Mouse (Mus musculus): Measurements from ENCODE around the gene D13Ertd608e. TPM values are rescaled to one million over a fixed set of nuclear protein-coding genes. Genes with fewer than 3 reads are reported as not detected.
"Not testable (repeated sequence)": the region's sequence is repeated elsewhere in the genome, so short reads cannot be mapped to it uniquely, and the experiment has no call there.

The D13Ertd608e gene
- polyA plus RNA-seq (2012; rRNA removed) = 0.21 and 1.0 TPM in 2 replicates

DNA sequence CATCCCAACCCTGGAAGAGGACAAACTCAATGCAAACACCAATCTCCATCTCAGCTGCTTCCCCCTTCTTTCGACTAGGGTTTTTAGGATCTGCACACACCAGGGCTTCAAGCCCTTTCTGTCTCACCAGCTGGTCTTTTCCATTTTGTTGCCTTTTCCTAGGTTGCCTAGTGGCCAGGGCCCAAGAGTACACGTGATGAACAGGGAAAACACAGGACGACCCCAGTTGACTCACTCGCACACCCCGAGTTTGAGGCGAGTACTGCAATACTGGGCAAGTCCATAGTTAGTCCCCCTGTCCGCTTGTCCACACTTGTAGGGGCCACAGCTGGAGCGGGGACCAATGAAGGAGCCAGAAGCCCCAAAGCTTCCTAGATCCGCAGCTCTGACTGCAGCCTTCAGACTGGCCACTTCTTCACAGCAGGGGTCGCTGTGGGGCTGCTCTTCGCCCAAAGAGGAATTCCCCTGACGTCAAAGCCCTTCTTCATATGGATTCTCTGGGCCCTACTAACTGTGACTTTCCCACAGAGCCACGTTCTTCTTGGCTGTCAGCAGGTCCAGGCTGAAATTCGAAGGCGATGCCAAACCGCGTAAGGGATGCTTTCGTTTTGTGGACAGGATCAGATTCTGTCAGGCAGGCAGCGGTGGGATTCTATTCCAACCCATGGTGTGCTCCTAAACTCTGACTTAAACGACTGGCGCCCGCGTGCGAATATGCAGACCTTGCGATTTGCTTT, at the start of gene D13Ertd608e:
TSS of gene D13Ertd608e (plus strand) at position 687 of the 737 bp plus-strand sequence.
- not testable (repeated sequence) for H3K36me3 ChIP-seq (ENCODE audit: control insufficient read depth, insufficient read depth, low read length); H3K27ac ChIP-seq (ENCODE audit: insufficient read depth, low read length); H3K4me1 ChIP-seq (ENCODE audit: control insufficient read depth, insufficient read depth, insufficient read length); H3K27me3 ChIP-seq (ENCODE audit: control insufficient read depth, insufficient read depth, low read length)
- TF ChIP-seq CTCF (IDR thresholded peaks at IDR 0.05; ENCODE audit: extremely low read depth, insufficient read depth, insufficient read length, insufficient replicate concordance) = peak; percentile 22; the same call in 1 of the 2 replicates
- peak in 1 of 2 experiments; percentile 16 for DNase-seq (ENCODE audit: low read depth in 1 of 2, low spot score in 2 of 2)
- peak within 1 kb of the TSS; percentile 49 for H3K4me3 ChIP-seq (ENCODE audit: extremely low read depth, insufficient read depth, insufficient read length)
- 12% methylated on average over 18 of the region's 25 CpGs for WGBS

- DNase-seq (ENCODE audit: low read depth in 1 of 2, low spot score in 2 of 2) = peak in 1 of 2 experiments; percentile 12
- Histone ChIP-seq H3K36me3 (ENCODE audit: control insufficient read depth, insufficient read depth, low read length) (peaks cover 9% of the 10 kb centered on the region; the same call in 1 of the 2 replicates), H3K4me3 (ENCODE audit: extremely low read depth, insufficient read depth, insufficient read length) (peak overlapping the region; percentile 75), H3K27me3 (ENCODE audit: control insufficient read depth, insufficient read depth, low read length) (no peaks in the 10 kb centered on the region), H3K27ac (ENCODE audit: insufficient read depth, low read length) (peak overlapping the region; percentile 89), H3K4me1 (ENCODE audit: control insufficient read depth, insufficient read depth, insufficient read length) (peaks cover 5% of the 10 kb centered on the region; the same call in 1 of the 2 replicates)
- TF ChIP-seq CTCF (IDR thresholded peaks at IDR 0.05; ENCODE audit: extremely low read depth, insufficient read depth, insufficient read length, insufficient replicate concordance) = no peak
- TF ChIP-seq POLR2A (IDR thresholded peaks at IDR 0.05; ENCODE audit: low read depth, low read length) = no peak
- under 1% methylated on average over 57 of the region's 66 CpGs for WGBS
Measured at GRCm38 (mm10) chr13:119789851-119790717, 45.7 kb upstream of the D13Ertd608e start.

DNA sequence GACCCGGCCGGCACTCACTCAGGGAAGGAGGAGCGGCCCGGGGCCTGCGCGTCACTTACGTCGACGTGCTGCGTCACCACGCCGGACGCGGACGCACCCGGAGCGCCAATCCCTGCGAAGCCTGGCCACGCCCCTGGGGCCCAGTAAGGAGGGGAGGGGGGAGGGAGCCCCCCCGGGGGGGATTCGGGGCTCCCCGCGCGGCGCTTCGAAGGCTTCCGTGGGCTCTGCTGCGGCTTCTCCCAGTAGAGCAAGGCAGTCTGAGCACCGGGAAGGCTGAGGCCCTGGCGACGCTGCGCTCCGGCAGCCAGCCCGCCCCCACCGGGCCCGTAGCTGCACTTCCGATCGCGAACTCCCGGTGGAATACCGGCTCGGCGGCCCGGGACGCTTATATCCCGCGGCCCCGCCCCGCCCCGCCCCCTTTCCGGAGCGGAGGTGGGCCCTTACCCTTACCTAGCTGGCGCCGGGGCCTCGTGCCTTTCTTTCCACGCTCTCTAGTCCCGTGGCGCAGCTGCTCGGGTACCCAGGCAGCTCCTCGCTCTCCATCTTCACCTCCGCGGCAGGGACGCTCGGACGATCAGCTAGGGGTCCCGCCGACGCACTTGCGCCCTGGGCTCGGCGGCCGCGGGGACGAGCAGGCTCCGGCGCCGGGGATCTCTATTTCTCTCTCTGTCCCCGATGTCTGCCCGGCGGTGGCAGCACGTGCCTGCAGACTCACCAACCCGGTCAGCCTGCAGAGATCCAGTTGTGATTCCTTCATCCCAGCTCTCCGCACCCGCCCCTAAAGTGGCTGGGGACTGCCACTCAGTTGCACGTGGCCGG, 44.8 kb upstream of the D13Ertd608e start, which contains the start of gene Zfp131:
TSS of gene Zfp131 (minus strand) at position 129 of the 819 bp plus-strand sequence.
- peak; percentile 90 to 91 for DNase-seq (ENCODE audit: low read depth in 1 of 2, low spot score in 2 of 2)
- TF ChIP-seq CTCF (IDR thresholded peaks at IDR 0.05; ENCODE audit: extremely low read depth, insufficient read depth, insufficient read length, insufficient replicate concordance) (no peak), POLR2A (IDR thresholded peaks at IDR 0.05; ENCODE audit: low read depth, low read length) (peak; percentile 22; the same call in 1 of the 2 replicates)
- H3K36me3 ChIP-seq (ENCODE audit: control insufficient read depth, insufficient read depth, low read length) = peaks cover 8% of the 10 kb centered on the region; the same call in 1 of the 2 replicates
- peaks cover 5% of the 10 kb centered on the region; the same call in 1 of the 2 replicates for H3K4me1 ChIP-seq (ENCODE audit: control insufficient read depth, insufficient read depth, insufficient read length)
- no peaks in the 10 kb centered on the region for H3K27me3 ChIP-seq (ENCODE audit: control insufficient read depth, insufficient read depth, low read length)
- peak within 1 kb of the TSS; percentile 97 for H3K27ac ChIP-seq (ENCODE audit: insufficient read depth, low read length)
- WGBS = under 1% methylated on average over 84 of the region's 86 CpGs
- H3K4me3 ChIP-seq (ENCODE audit: extremely low read depth, insufficient read depth, insufficient read length) = peak within 1 kb of the TSS; percentile 90

DNA sequence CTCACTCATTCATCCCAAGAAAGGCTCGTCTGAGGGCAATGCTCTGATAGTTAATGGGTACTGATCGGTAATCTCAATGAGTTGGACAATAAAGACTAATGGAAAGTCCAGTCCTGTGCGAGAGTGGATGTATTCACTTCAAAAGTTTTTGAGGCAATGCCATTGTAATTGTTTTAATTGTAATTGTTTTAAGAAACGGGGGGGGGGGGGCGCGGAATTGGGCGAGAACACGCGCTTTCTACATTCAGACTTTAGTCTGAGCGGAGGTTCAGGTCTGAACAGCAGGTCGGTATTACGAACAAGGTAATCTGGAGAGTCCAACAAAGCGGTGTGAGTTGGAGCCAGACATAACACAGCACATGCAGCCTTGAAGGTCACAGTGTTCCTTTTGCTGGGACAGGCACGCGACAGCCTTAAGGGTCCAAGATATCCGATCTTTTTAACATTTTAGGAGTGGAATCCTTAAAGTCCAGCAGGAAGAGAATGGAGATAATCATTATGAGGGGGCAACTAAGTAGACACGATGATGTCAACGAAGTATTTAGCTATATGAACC, 44.1 kb upstream of the D13Ertd608e start:
- no peak for TF ChIP-seq CTCF (IDR thresholded peaks at IDR 0.05; ENCODE audit: extremely low read depth, insufficient read depth, insufficient read length, insufficient replicate concordance)
- TF ChIP-seq POLR2A (IDR thresholded peaks at IDR 0.05; ENCODE audit: low read depth, low read length) = no peak
- 6% methylated on average over 18 of the region's 18 CpGs for WGBS
- DNase-seq (ENCODE audit: low read depth in 1 of 2, low spot score in 2 of 2) = no peak
- H3K4me3 ChIP-seq (ENCODE audit: extremely low read depth, insufficient read depth, insufficient read length) = peak overlapping the region; percentile 90
- no peaks in the 10 kb centered on the region for H3K27me3 ChIP-seq (ENCODE audit: control insufficient read depth, insufficient read depth, low read length)
- H3K36me3 ChIP-seq (ENCODE audit: control insufficient read depth, insufficient read depth, low read length) = peaks cover 6% of the 10 kb centered on the region; the same call in 1 of the 2 replicates
- H3K4me1 ChIP-seq (ENCODE audit: control insufficient read depth, insufficient read depth, insufficient read length) = peaks cover 5% of the 10 kb centered on the region; the same call in 1 of the 2 replicates
- peak overlapping the region; percentile 97; the same call in 1 of the 2 replicates for H3K27ac ChIP-seq (ENCODE audit: insufficient read depth, low read length)

GRCm38 (mm10) chr13:119792791-119793404, 42.9 kb upstream of the D13Ertd608e start:
- TF ChIP-seq CTCF (IDR thresholded peaks at IDR 0.05; ENCODE audit: extremely low read depth, insufficient read depth, insufficient read length, insufficient replicate concordance) = no peak
- TF ChIP-seq POLR2A (IDR thresholded peaks at IDR 0.05; ENCODE audit: low read depth, low read length) = no peak
- peaks cover 5% of the 10 kb centered on the region; the same call in 1 of the 2 replicates for H3K4me1 ChIP-seq (ENCODE audit: control insufficient read depth, insufficient read depth, insufficient read length)
- H3K4me3 ChIP-seq (ENCODE audit: extremely low read depth, insufficient read depth, insufficient read length) = no peak overlapping the region
- no peak for DNase-seq (ENCODE audit: low read depth in 1 of 2, low spot score in 2 of 2)
- no peaks in the 10 kb centered on the region for H3K27me3 ChIP-seq (ENCODE audit: control insufficient read depth, insufficient read depth, low read length)
- 83% methylated on average over 5 of the region's 5 CpGs for WGBS
- no peak overlapping the region for H3K27ac ChIP-seq (ENCODE audit: insufficient read depth, low read length)
- H3K36me3 ChIP-seq (ENCODE audit: control insufficient read depth, insufficient read depth, low read length) = peaks cover 6% of the 10 kb centered on the region; the same call in 1 of the 2 replicates

Measured in spleen, adult 2 months (tissue).